Mouse (Mus musculus) lung, adult 2 months (tissue): Measurements from ENCODE around the gene Heatr9. TPM values are rescaled to one million over a fixed set of nuclear protein-coding genes. Genes with fewer than 3 reads are reported as not detected.
"Not testable (repeated sequence)": the region's sequence is repeated elsewhere in the genome, so short reads cannot be mapped to it uniquely, and the experiment has no call there.

Experiments used
- DNase-seq: peaks from one replicate; pipeline ENCODE4 v3.0.0; 2022
- H3K4me1 ChIP-seq: fragments of 200-500 bp; 2 replicates; pipeline ENCODE4 v1.6.1; 2011; ENCODE audit warnings: low read length; ENCODE audit not compliant: control insufficient read depth, insufficient read depth
- H3K4me3 ChIP-seq: fragments of 200-500 bp; replicated peaks from 2 replicates; pipeline ENCODE3; 2011; ENCODE audit warnings: low read depth, mild to moderate bottlenecking, control low read depth, low read length; ENCODE audit errors: extremely low read depth
- CTCF ChIP-seq: fragments of 200-500 bp; IDR thresholded peaks from 2 replicates; pipeline ENCODE4 v1.5.1; 2011; ENCODE audit warnings: mild to moderate bottlenecking, low read length, control low read depth; ENCODE audit not compliant: insufficient read depth
- POLR2A ChIP-seq: fragments of 200-500 bp; IDR thresholded peaks from 2 replicates; pipeline ENCODE4 v1.6.1; 2011; ENCODE audit warnings: low read depth, mild to moderate bottlenecking, control low read depth, low read length, borderline replicate concordance; ENCODE audit errors: extremely low read depth
- WGBS: fragments of 180-500 bp; shearing (Covaris S2); methylation state at CpG from one replicate; pipeline ENCODE4 v1.1.7; 2018; 5-methylcytosine and 5-hydroxymethylcytosine counted together
- polyA plus RNA-seq: library from polyadenylated mRNA; depleted of rRNA; stranded (reverse); fragments of >200 nt; gene quantifications from 2 replicates; pipeline ENCODE4 v1.2.3, GENCODE M21; 2012

Gene Heatr9
- polyA plus RNA-seq, 1 experiment = 0.06 TPM

GRCm38 (mm10) chr11:83557074-83557473, 35.1 kb upstream of the Heatr9 start:
- 71% methylated on average over 10 of the region's 10 CpGs for WGBS
- Histone ChIP-seq H3K4me3 (no peak overlapping the region), H3K4me1 (no peaks in the 10 kb centered on the region)
- no peak for DNase-seq
- TF ChIP-seq CTCF (no peak), POLR2A (no peak)

GRCm38 (mm10) chr11:83556085-83556781, 34.3 kb upstream of the Heatr9 start:
- 27% methylated on average over 8 of the region's 8 CpGs for WGBS
- peak; percentile 11 for DNase-seq

GRCm38 (mm10) chr11:83551668-83552067, 29.7 kb upstream of the Heatr9 start:
- TF ChIP-seq CTCF (no peak), POLR2A (no peak)
- no peak for DNase-seq
- no peak overlapping the region for H3K4me3 ChIP-seq
- H3K4me1 ChIP-seq = no peaks in the 10 kb centered on the region
- 83% methylated on average over 5 of the region's 5 CpGs for WGBS

More at GRCm38 (mm10) chr11:83556085-83556781, 34.3 kb upstream of the Heatr9 start:
- Histone ChIP-seq H3K4me3 (no peak overlapping the region), H3K4me1 (no peaks in the 10 kb centered on the region)
- TF ChIP-seq POLR2A (no peak), CTCF (peak; percentile 13; the same call in 1 of the 2 replicates)

GRCm38 (mm10) chr11:83551037-83551436, 29.1 kb upstream of the Heatr9 start:
- DNase-seq, H3K4me3 ChIP-seq: not testable (repeated sequence)

GRCm38 (mm10) chr11:83550186-83550632, 28.2 kb upstream of the Heatr9 start:
- H3K4me1 ChIP-seq = no peaks in the 10 kb centered on the region
- DNase-seq = no peak
- TF ChIP-seq POLR2A (no peak), CTCF (no peak)
- no peak overlapping the region for H3K4me3 ChIP-seq
- WGBS = 61% methylated on average over 5 of the region's 5 CpGs

More at GRCm38 (mm10) chr11:83551037-83551436, 29.1 kb upstream of the Heatr9 start:
- WGBS = 81% methylated on average over 7 of the region's 7 CpGs
- not testable (repeated sequence) for H3K4me1 ChIP-seq

- no peak for TF ChIP-seq POLR2A
- TF ChIP-seq CTCF = no peak
- no peak for DNase-seq
- H3K4me3 ChIP-seq = no peak overlapping the region
- WGBS = 46% methylated on average over 3 of the region's 3 CpGs
- no peaks in the 10 kb centered on the region for H3K4me1 ChIP-seq
Measured at GRCm38 (mm10) chr11:83544214-83544613, 22.2 kb upstream of the Heatr9 start.

- no peaks in the 10 kb centered on the region for H3K4me1 ChIP-seq
- TF ChIP-seq POLR2A (no peak), CTCF (no peak)
- whole genome bisulfite sequencing = 85% methylated on average over 3 of the region's 3 CpGs
- no peak overlapping the region for H3K4me3 ChIP-seq
- no peak for DNase-seq
Measured at GRCm38 (mm10) chr11:83541415-83541814, 19.4 kb upstream of the Heatr9 start.

- no peak overlapping the region for H3K4me3 ChIP-seq
- DNase-seq = no peak
- H3K4me1 ChIP-seq = no peaks in the 10 kb centered on the region
- 68% methylated on average over 2 of the region's 2 CpGs for WGBS
- TF ChIP-seq CTCF (no peak), POLR2A (no peak)
Measured at GRCm38 (mm10) chr11:83540931-83541330, 19.0 kb upstream of the Heatr9 start.

- TF ChIP-seq CTCF (no peak), POLR2A (no peak)
- no peak overlapping the region for H3K4me3 ChIP-seq
- 74% methylated on average over 3 of the region's 3 CpGs for WGBS
- DNase-seq = no peak
- peaks cover 5% of the 10 kb centered on the region for H3K4me1 ChIP-seq
Measured at GRCm38 (mm10) chr11:83538705-83539314, 16.8 kb upstream of the Heatr9 start.

- TF ChIP-seq CTCF (no peak), POLR2A (no peak)
- no peak overlapping the region for H3K4me3 ChIP-seq
- 72% methylated on average over 3 of the region's 3 CpGs for WGBS
- DNase-seq = no peak
- H3K4me1 ChIP-seq = peaks cover 5% of the 10 kb centered on the region
Measured at GRCm38 (mm10) chr11:83536831-83537230, 14.9 kb upstream of the Heatr9 start.
